Mouse (Mus musculus) embryonic facial prominence, embryonic 12.5 days (tissue): ENCODE results near the gene Cd70. TPM values are rescaled to one million over a fixed set of nuclear protein-coding genes. Genes with fewer than 3 reads are reported as not detected.

Experiments used
- polyA plus RNA-seq: library from polyadenylated mRNA; unstranded; fragments of >200 nt; fragmentation: Nextera tagmentation; extraction: Ambion mirVana; gene quantifications from 2 replicates; pipeline ENCODE4 v1.2.1, GENCODE M21; 2016

Cd70 gene
- polyA plus RNA-seq, 1 experiment from 2014 or later: 0.19 TPM

Other genes with a start within 250 kb of the Cd70 start
- gene Mllt1, start 214.4 kb downstream of the Cd70 start, polyA plus RNA-seq: 95.6 and 97.2 TPM in 2 replicates
- not detected in 2 replicates for gene Acer1, start 167.7 kb downstream of the Cd70 start, polyA plus RNA-seq
- 147 and 165 TPM in 2 replicates for gene Clpp, start 159.5 kb downstream of the Cd70 start, polyA plus RNA-seq
- 38.5 and 41.4 TPM in 2 replicates for gene Alkbh7, start 152.4 kb downstream of the Cd70 start, polyA plus RNA-seq
- gene Pspn, start 149.8 kb downstream of the Cd70 start, polyA plus RNA-seq: not detected in 2 replicates
- gene Gtf2f1, start 138.5 kb downstream of the Cd70 start, polyA plus RNA-seq: 62.0 and 63.4 TPM in 2 replicates
- 0.32 and 0.70 TPM in 2 replicates for gene Gm17949, start 138.3 kb downstream of the Cd70 start, polyA plus RNA-seq
- 63.4 and 66.4 TPM in 2 replicates for gene Khsrp, start 118.3 kb downstream of the Cd70 start, polyA plus RNA-seq
- gene Slc25a41, start 108.1 kb downstream of the Cd70 start, polyA plus RNA-seq: 0.13 TPM in 1 of 2 replicates, not detected in the other
- gene Crb3, start 90.7 kb downstream of the Cd70 start, polyA plus RNA-seq: 5.0 and 5.2 TPM in 2 replicates
- gene Slc25a23, start 89.9 kb downstream of the Cd70 start, polyA plus RNA-seq: 10.1 TPM in 2 replicates
- 1.4 and 3.2 TPM in 2 replicates for gene Dennd1c, start 71.3 kb downstream of the Cd70 start, polyA plus RNA-seq
- 31.9 and 35.5 TPM in 2 replicates for gene Tubb4a, start 62.0 kb downstream of the Cd70 start, polyA plus RNA-seq
- gene Tnfsf9, start 44.5 kb downstream of the Cd70 start, polyA plus RNA-seq: 7.8 and 9.6 TPM in 2 replicates
- gene Tnfsf14, start 44.4 kb upstream of the Cd70 start, polyA plus RNA-seq: 0.09 and 0.24 TPM in 2 replicates
- gene C3, start 78.4 kb upstream of the Cd70 start, polyA plus RNA-seq: 0.37 and 0.56 TPM in 2 replicates
- gene Gpr108, start 98.7 kb upstream of the Cd70 start, polyA plus RNA-seq: 28.8 and 31.9 TPM in 2 replicates
- 33.8 and 35.6 TPM in 2 replicates for gene Trip10, start 99.7 kb upstream of the Cd70 start, polyA plus RNA-seq
- gene Vav1, start 129.3 kb upstream of the Cd70 start, polyA plus RNA-seq: 1.7 and 2.1 TPM in 2 replicates
- 3.4 and 3.8 TPM in 2 replicates for gene Adgre1, start 208.9 kb upstream of the Cd70 start, polyA plus RNA-seq